Mouse (Mus musculus) CH12.LX (cell line): ENCODE data around the gene Myh11.

ENCODE experiments used
- CTCF ChIP-seq, 2 experiments: IDR thresholded peaks in 1 of 2; conservative IDR thresholded peaks in 1 of 2; 2 replicates each; pipeline ENCODE4 v1.5.1; 2011 to 2012; ENCODE audit warnings: low read depth in 2 of 2, low read length in 2 of 2, improper control_type of control experiment in 1 of 2, inconsistent platforms in 1 of 2, mild to moderate bottlenecking in 1 of 2, moderate library complexity in 1 of 2
- USF2 ChIP-seq: conservative IDR thresholded peaks from 2 replicates; pipeline ENCODE4 v1.6.1; 2011; ENCODE audit warnings: low read depth, low read length, improper control_type of control experiment

GRCm38 (mm10) chr16:14312914-14313313, 21.7 kb upstream of the Myh11 start:
- no peak for TF ChIP-seq USF2
- TF ChIP-seq CTCF (conservative IDR thresholded peaks at IDR 0.05 in 1 of 2, IDR thresholded peaks at IDR 0.05 in 1 of 2; ENCODE audit: low read depth in 2 of 2, low read length in 2 of 2): no peak
